Mouse (Mus musculus) gastrocnemius, postnatal 36 days (tissue): ENCODE data around the gene Clhc1. TPM values are rescaled to one million over a fixed set of nuclear protein-coding genes. Genes with fewer than 3 reads are reported as not detected.

Experiments used
- DNase-seq, 2 experiments: peaks; one replicate each; pipeline ENCODE4 v3.0.0; 2022
- intact Hi-C: fragments of 180-260 bp; cut with DNase I; formaldehyde crosslinking; loops from one replicate; pipeline ENCODE4 v1.15.1; 2025
- total RNA-seq, 2 experiments: library from RNA; stranded (reverse); gene quantifications; 2 replicates each; pipeline ENCODE4 v1.2.3; 2021

Clhc1 gene
- total RNA-seq, 2 experiments from 2014 or later: not detected

- DNase-seq: no peak
- intact Hi-C loops: loop anchor here (5.0 kb wide), 1 partner anchor 177 kb away; the partner anchor contains the start of gene Ccdc88a
Measured at GRCm38 (mm10) chr11:29549425-29549778, 1.7 kb downstream of the Clhc1 start.

- no peak for DNase-seq
- intact Hi-C loops: no loop called here
Measured at GRCm38 (mm10) chr11:29560452-29560851, 12.7 kb downstream of the Clhc1 start.

- DNase-seq: no peak
- intact Hi-C loops: no loop called here
Measured at GRCm38 (mm10) chr11:29560990-29561389, 13.2 kb downstream of the Clhc1 start.

GRCm38 (mm10) chr11:29563406-29563805 lies 15.7 kb downstream of the Clhc1 start:
- intact Hi-C loops: no loop called here
- DNase-seq: no peak

- intact Hi-C loops: no loop called here
- DNase-seq: no peak
Measured at GRCm38 (mm10) chr11:29571536-29571935, 23.8 kb downstream of the Clhc1 start.

- intact Hi-C loops: no loop called here
- DNase-seq: no peak
Measured at GRCm38 (mm10) chr11:29572656-29573055, 24.9 kb downstream of the Clhc1 start.

GRCm38 (mm10) chr11:29579610-29580009 lies 31.9 kb downstream of the Clhc1 start:
- intact Hi-C loops: no loop called here
- no peak for DNase-seq

GRCm38 (mm10) chr11:29595217-29595616 lies 47.5 kb downstream of the Clhc1 start:
- intact Hi-C loops: no loop called here

GRCm38 (mm10) chr11:29597159-29597558 lies 49.4 kb downstream of the Clhc1 start:
- intact Hi-C loops: no loop called here

More at GRCm38 (mm10) chr11:29595217-29595616, 47.5 kb downstream of the Clhc1 start:
- DNase-seq: no peak

GRCm38 (mm10) chr11:29599000-29599399 lies 51.2 kb downstream of the Clhc1 start:
- intact Hi-C loops: no loop called here
- DNase-seq: no peak

More at GRCm38 (mm10) chr11:29597159-29597558, 49.4 kb downstream of the Clhc1 start:
- DNase-seq: no peak

GRCm38 (mm10) chr11:29603581-29603980 lies 55.8 kb downstream of the Clhc1 start:
- intact Hi-C loops: no loop called here
- DNase-seq: no peak

- intact Hi-C loops: no loop called here
- no peak for DNase-seq
Measured at GRCm38 (mm10) chr11:29607465-29607990, 59.8 kb downstream of the Clhc1 start.

GRCm38 (mm10) chr11:29609756-29610468 lies 62.2 kb downstream of the Clhc1 start:
- intact Hi-C loops: no loop called here
- DNase-seq: no peak

- intact Hi-C loops: no loop called here
- no peak for DNase-seq
Measured at GRCm38 (mm10) chr11:29612007-29612406, 64.3 kb downstream of the Clhc1 start.

GRCm38 (mm10) chr11:29613185-29613735 lies 65.5 kb downstream of the Clhc1 start:
- intact Hi-C loops: no loop called here
- DNase-seq: no peak

- intact Hi-C loops: no loop called here
Measured at GRCm38 (mm10) chr11:29614217-29614924, 66.6 kb downstream of the Clhc1 start.

GRCm38 (mm10) chr11:29622030-29622790 lies 74.5 kb downstream of the Clhc1 start:
- DNase-seq: no peak
- intact Hi-C loops: no loop called here

More at GRCm38 (mm10) chr11:29614217-29614924, 66.6 kb downstream of the Clhc1 start:
- DNase-seq: no peak

- intact Hi-C loops: no loop called here
- DNase-seq: no peak
Measured at GRCm38 (mm10) chr11:29623327-29623726, 75.6 kb downstream of the Clhc1 start.

- intact Hi-C loops: no loop called here
- DNase-seq: no peak
Measured at GRCm38 (mm10) chr11:29626541-29626940, 78.8 kb downstream of the Clhc1 start.

GRCm38 (mm10) chr11:29627706-29628105 lies 80.0 kb downstream of the Clhc1 start:
- intact Hi-C loops: no loop called here
- DNase-seq: no peak
